Mouse (Mus musculus): ENCODE results near the gene Smg6. TPM values are rescaled to one million over a fixed set of nuclear protein-coding genes. Genes with fewer than 3 reads are reported as not detected.
A peak's percentile ranks its signal among the peaks of the same experiment; 100 is the strongest.

The Smg6 gene
- total RNA-seq, 2 experiments from 2014 or later = 30.3 to 31.4 TPM

- DNase-seq (ENCODE audit: low spot score in 2 of 2) = peak; percentile 55 to 66
Measured at GRCm38 (mm10) chr11:75184573-75184972, 258.9 kb downstream of the Smg6 start.

- no peak for DNase-seq (ENCODE audit: low spot score in 2 of 2)
Measured at GRCm38 (mm10) chr11:75184986-75185385, 259.4 kb downstream of the Smg6 start.

GRCm38 (mm10) chr11:75189713-75190370 is 264.2 kb downstream of the Smg6 start:
- DNase-seq (ENCODE audit: low spot score in 2 of 2) = no peak

- peak; percentile 79 to 88 for DNase-seq (ENCODE audit: low spot score in 2 of 2)
Measured at GRCm38 (mm10) chr11:75190371-75190724, 264.7 kb downstream of the Smg6 start.

GRCm38 (mm10) chr11:75190905-75191441 is 265.4 kb downstream of the Smg6 start, which contains the start of gene Dph1:
Gene Dph1, minus strand, starts transcription at chr11:75191241.
- DNase-seq (ENCODE audit: low spot score in 2 of 2) = no peak

GRCm38 (mm10) chr11:75191841-75192240 is 266.2 kb downstream of the Smg6 start:
- DNase-seq (ENCODE audit: low spot score in 2 of 2) = no peak

GRCm38 (mm10) chr11:75192336-75193214 is 267.0 kb downstream of the Smg6 start:
- peak; percentile 71 to 77 for DNase-seq (ENCODE audit: low spot score in 2 of 2)

- peak; percentile 61 to 77 for DNase-seq (ENCODE audit: low spot score in 2 of 2)
Measured at GRCm38 (mm10) chr11:75193256-75194071, 267.8 kb downstream of the Smg6 start, which contains the start of gene Rtn4rl1. Gene Rtn4rl1, plus strand, starts transcription at chr11:75193783.

- no peak for DNase-seq (ENCODE audit: low spot score in 2 of 2)
Measured at GRCm38 (mm10) chr11:75194121-75194849, 268.7 kb downstream of the Smg6 start.

- peak; percentile 44 to 63 for DNase-seq (ENCODE audit: low spot score in 2 of 2)
Measured at GRCm38 (mm10) chr11:75194850-75195461, 269.3 kb downstream of the Smg6 start.

GRCm38 (mm10) chr11:75196131-75196530 is 270.5 kb downstream of the Smg6 start:
- DNase-seq (ENCODE audit: low spot score in 2 of 2) = no peak

- no peak for DNase-seq (ENCODE audit: low spot score in 2 of 2)
Measured at GRCm38 (mm10) chr11:75197956-75198355, 272.3 kb downstream of the Smg6 start.

- no peak for DNase-seq (ENCODE audit: low spot score in 2 of 2)
Measured at GRCm38 (mm10) chr11:75198792-75199191, 273.2 kb downstream of the Smg6 start.

- DNase-seq (ENCODE audit: low spot score in 2 of 2) = no peak
Measured at GRCm38 (mm10) chr11:75199951-75200350, 274.3 kb downstream of the Smg6 start.

GRCm38 (mm10) chr11:75200935-75201334 is 275.3 kb downstream of the Smg6 start:
- peak; percentile 83 to 89 for DNase-seq (ENCODE audit: low spot score in 2 of 2)

GRCm38 (mm10) chr11:75201721-75202120 is 276.1 kb downstream of the Smg6 start:
- no peak for DNase-seq (ENCODE audit: low spot score in 2 of 2)

GRCm38 (mm10) chr11:75203926-75204325 is 278.3 kb downstream of the Smg6 start:
- DNase-seq (ENCODE audit: low spot score in 2 of 2) = no peak

- DNase-seq (ENCODE audit: low spot score in 2 of 2) = no peak
Measured at GRCm38 (mm10) chr11:75204472-75204871, 278.8 kb downstream of the Smg6 start.

- no peak for DNase-seq (ENCODE audit: low spot score in 2 of 2)
Measured at GRCm38 (mm10) chr11:75206347-75206746, 280.7 kb downstream of the Smg6 start.

GRCm38 (mm10) chr11:75209363-75209762 is 283.7 kb downstream of the Smg6 start:
- DNase-seq (ENCODE audit: low spot score in 2 of 2) = no peak
